Mouse (Mus musculus) ES-E14 (cell line): ENCODE measurements around the gene Gm17018. TPM values are rescaled to one million over a fixed set of nuclear protein-coding genes. Genes with fewer than 3 reads are reported as not detected.

Source experiments
- DNase-seq: peaks from one replicate; pipeline ENCODE4 v3.0.0-alpha.2; 2013; ENCODE audit warnings: low read depth, low spot score
- H3K27ac ChIP-seq: 2 replicates; pipeline ENCODE4 v1.5.1; 2012; ENCODE audit warnings: low read depth, mild to moderate bottlenecking, low read length, moderate library complexity, mixed read lengths; ENCODE audit not compliant: poor library complexity, insufficient read depth, severe bottlenecking
- H3K36me3 ChIP-seq: 2 replicates; pipeline ENCODE4 v1.6.1; 2012; ENCODE audit warnings: mild to moderate bottlenecking, low read length, moderate library complexity, mixed read lengths; ENCODE audit not compliant: control insufficient read depth, poor library complexity, insufficient read depth, severe bottlenecking
- H3K4me1 ChIP-seq, 2 experiments: fragments of 150-350 bp in 1 of 2; sonication (generic) in 1 of 2; 2 replicates each; pipeline ENCODE4 v1.6.1; 2012; ENCODE audit warnings: low read length in 2 of 2, mild to moderate bottlenecking in 1 of 2, mixed read lengths in 1 of 2; ENCODE audit not compliant: control insufficient read depth in 2 of 2, insufficient read depth in 2 of 2, poor library complexity in 1 of 2
- H3K4me3 ChIP-seq, 2 experiments: fragments of 150-350 bp in 1 of 2; sonication (generic) in 1 of 2; 2 replicates each; pipeline ENCODE4 v1.5.1; 2012; ENCODE audit warnings: low read length in 2 of 2, low read depth in 1 of 2, mild to moderate bottlenecking in 1 of 2, mixed read lengths in 1 of 2; ENCODE audit not compliant: insufficient read depth in 1 of 2, poor library complexity in 1 of 2, severe bottlenecking in 1 of 2
- H3K9ac ChIP-seq: 2 replicates; pipeline ENCODE4 v1.6.1; 2012; ENCODE audit warnings: low read depth, mild to moderate bottlenecking, low read length, mixed read lengths; ENCODE audit not compliant: poor library complexity, insufficient read depth, severe bottlenecking
- H3K9me3 ChIP-seq: fragments of 150-350 bp; sonication (generic); 2 replicates; pipeline ENCODE4 v1.6.1; 2012; ENCODE audit warnings: low read depth, mild to moderate bottlenecking, low read length; ENCODE audit not compliant: control insufficient read depth, insufficient read depth
- CHD2 ChIP-seq: IDR thresholded peaks from 2 replicates; pipeline ENCODE4 v1.6.1; 2014; ENCODE audit warnings: mild to moderate bottlenecking, low read depth, low read length, inconsistent platforms
- HCFC1 ChIP-seq: IDR thresholded peaks from 2 replicates; pipeline ENCODE4 v1.6.1; 2012; ENCODE audit warnings: low read length, inconsistent platforms, borderline replicate concordance; ENCODE audit not compliant: insufficient read depth
- MAFK ChIP-seq: IDR thresholded peaks from 2 replicates; pipeline ENCODE4 v1.6.1; 2014; ENCODE audit warnings: mild to moderate bottlenecking, low read depth, low read length, inconsistent platforms; ENCODE audit not compliant: insufficient read depth
- ZC3H11A ChIP-seq: IDR thresholded peaks from 2 replicates; pipeline ENCODE4 v1.6.1; 2012; ENCODE audit warnings: low read depth, mild to moderate bottlenecking, inconsistent platforms, low read length, borderline replicate concordance
- ZNF384 ChIP-seq: IDR thresholded peaks from 2 replicates; pipeline ENCODE4 v1.6.1; 2012; ENCODE audit warnings: low read depth, low read length, inconsistent platforms
- in situ Hi-C, 2 experiments: fragments of 600-800 bp; cut with MboI; formaldehyde crosslinking; loops; one replicate each; pipeline ENCODE4 v1.15.1; 2025; ENCODE audit warnings: low sequenced_read_pairs in 2 of 2, inconsistent platforms in 1 of 2; ENCODE audit not compliant: unreplicated experiment in 2 of 2
- total RNA-seq: library from RNA; depleted of rRNA; stranded (reverse); fragments of 300-350 nt; gene quantifications from 2 replicates; pipeline ENCODE4 v1.2.3, GENCODE M21; 2012; rRNA removed

Gm17018 gene
- 15.0 and 17.5 TPM in 2 replicates for total RNA-seq

DNA sequence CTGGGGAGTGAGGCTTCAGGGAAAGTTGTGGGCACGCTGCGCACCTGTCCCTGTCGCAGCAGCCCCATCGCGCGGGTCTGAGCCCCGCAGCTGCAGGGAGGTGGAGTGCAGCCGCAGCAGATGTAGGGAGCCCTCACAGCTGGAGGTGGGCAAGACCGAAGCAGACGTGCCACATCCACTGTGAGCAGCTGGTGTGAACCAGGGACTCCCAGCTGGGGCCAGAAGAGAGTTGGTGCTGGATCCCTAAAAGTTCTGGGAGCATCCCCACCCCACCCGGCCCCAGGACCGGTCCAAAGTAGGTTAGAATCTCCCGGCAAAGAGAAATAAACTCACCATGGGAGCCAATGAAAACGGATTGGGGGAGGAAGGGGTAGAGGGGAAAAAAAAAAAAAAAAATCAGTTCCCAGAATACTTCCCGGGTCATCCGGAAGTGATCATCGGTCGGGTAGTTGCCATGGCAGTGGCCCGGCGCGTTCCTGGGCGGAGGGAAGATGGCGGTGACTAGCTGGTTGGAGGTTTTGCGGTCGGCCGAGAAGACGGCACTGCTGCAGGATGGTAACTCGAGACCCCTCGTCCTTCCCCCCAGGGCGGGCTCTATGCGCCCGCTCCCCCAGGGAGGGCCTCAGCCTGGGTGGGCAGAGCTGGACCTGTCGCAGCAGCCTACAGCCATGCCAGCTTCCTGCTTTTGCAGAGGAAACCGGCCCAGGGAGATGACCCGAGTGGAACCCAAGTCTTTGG, at the start of gene Gm17018, which contains the start of gene Poll:
Gene Gm17018 (plus strand): TSS at position 463 of the 738 bp plus-strand sequence.
Gene Poll (minus strand): TSS at position 379 of the 738 bp plus-strand sequence.
- H3K27ac ChIP-seq, result peak within 1 kb of the TSS; percentile 17; the same call in 1 of the 2 replicates
- in situ Hi-C loops, result no loop called here
- TF ChIP-seq ZC3H11A (no peak), MAFK (peak; percentile 28; the same call in 1 of the 2 replicates), ZNF384 (peak; percentile 100), CHD2 (peak; percentile 72; the same call in 1 of the 2 replicates), HCFC1 (peak; percentile 81)

DNA sequence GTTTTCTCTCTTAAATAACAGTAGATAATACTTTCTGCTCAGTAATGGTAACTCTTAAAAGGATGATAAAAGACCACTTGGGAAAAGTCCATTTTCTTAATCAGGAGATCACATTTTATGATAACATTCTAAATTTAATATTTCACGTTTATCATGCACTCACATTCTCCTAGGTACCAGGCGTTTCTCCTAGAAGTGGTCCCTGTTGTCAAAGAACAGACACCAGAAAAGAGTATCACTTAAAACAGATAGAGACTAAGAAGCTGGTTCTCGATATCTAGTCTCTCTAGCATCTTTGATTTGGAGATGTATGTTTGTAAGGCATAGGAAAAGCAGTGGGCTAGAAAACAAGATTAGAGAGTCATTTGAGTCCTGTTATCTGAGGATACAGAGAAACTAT, 49.7 kb upstream of the Gm17018 start:
- H3K36me3 ChIP-seq, result peaks cover 5% of the 10 kb centered on the region; the same call in 1 of the 2 replicates
- H3K4me3 ChIP-seq, result no peak overlapping the region
- DNase-seq, result no peak
- H3K27ac ChIP-seq, result no peak overlapping the region
- H3K9me3 ChIP-seq, result no peaks in the 10 kb centered on the region
- in situ Hi-C loops, result no loop called here
- H3K9ac ChIP-seq, result no peak overlapping the region
- TF ChIP-seq ZNF384 (no peak), CHD2 (no peak), ZC3H11A (no peak), HCFC1 (no peak), MAFK (no peak)
- peaks cover 0 to 2% of the 10 kb centered on the region in 2 experiments; a peak in 1 of 4 replicates for H3K4me1 ChIP-seq

More for the DNA sequence above, at the start of gene Gm17018, which contains the start of gene Poll:
- Histone ChIP-seq H3K4me3 (peak within 1 kb of the TSS; percentile 87 to 94), H3K36me3 (peaks cover 10% of the 10 kb centered on the region), H3K4me1 (peaks cover 2 to 3% of the 10 kb centered on the region in 2 experiments; a peak in 2 of 4 replicates), H3K9me3 (no peaks in the 10 kb centered on the region), H3K9ac (peak within 1 kb of the TSS; percentile 80)
- peak; percentile 65 for DNase-seq

DNA sequence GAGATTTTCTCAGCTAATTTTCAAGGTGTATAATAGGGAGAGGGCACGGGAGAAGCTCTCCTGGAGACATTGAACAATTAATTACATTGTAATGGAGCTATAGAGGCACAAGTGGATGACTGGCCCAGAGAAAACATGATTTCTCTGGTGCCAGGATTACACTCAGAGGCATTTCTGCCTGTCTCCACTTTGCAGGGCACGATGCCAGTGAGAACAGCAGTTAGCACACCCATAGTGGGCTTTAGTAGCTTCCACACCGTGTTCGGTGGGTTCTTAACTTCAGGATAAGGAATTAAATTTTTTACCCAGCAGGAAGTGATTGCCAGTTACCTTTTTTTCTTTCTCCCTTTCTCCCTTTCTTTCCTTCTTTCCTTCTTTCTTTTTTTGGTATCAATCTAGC, 49.0 kb upstream of the Gm17018 start:
- Histone ChIP-seq H3K4me1 (peaks cover 0 to 2% of the 10 kb centered on the region in 2 experiments; a peak in 1 of 4 replicates), H3K9ac (no peak overlapping the region), H3K27ac (no peak overlapping the region), H3K4me3 (no peak overlapping the region), H3K36me3 (peaks cover 7% of the 10 kb centered on the region; the same call in 1 of the 2 replicates), H3K9me3 (no peaks in the 10 kb centered on the region)
- TF ChIP-seq CHD2 (no peak), MAFK (no peak), HCFC1 (no peak), ZC3H11A (no peak), ZNF384 (no peak)
- DNase-seq, result no peak
- in situ Hi-C loops, result no loop called here

DNA sequence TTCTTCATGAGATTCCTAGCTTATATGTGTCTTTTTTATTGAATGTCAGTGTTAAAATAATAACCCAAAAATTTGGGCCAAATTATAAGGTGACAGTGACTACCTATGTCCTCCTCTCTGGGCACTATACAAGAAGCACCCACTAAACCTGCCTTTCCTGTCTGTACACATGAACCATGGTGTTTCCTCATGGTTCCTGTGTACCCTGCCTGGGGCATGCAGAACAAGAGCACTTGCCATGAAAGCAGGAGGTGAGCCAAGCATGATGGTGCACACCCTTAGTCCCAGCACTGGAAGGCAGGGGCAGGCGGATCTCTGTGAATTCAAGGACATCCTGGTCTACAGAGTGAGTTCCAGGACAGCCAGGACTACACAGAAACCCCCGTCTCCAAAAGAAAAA, 45.1 kb upstream of the Gm17018 start:
- peaks cover 0 to 2% of the 10 kb centered on the region in 2 experiments; a peak in 1 of 4 replicates for H3K4me1 ChIP-seq
- H3K9ac ChIP-seq, result no peak overlapping the region
- no peak overlapping the region for H3K4me3 ChIP-seq
- H3K27ac ChIP-seq, result no peak overlapping the region
- H3K9me3 ChIP-seq, result no peaks in the 10 kb centered on the region
- in situ Hi-C loops, result no loop called here
- TF ChIP-seq ZC3H11A (no peak), ZNF384 (no peak), HCFC1 (no peak), MAFK (no peak)
- DNase-seq, result no peak
- H3K36me3 ChIP-seq, result peaks cover 7% of the 10 kb centered on the region; the same call in 1 of the 2 replicates
